Mouse (Mus musculus) megakaryocyte, embryonic 14.5 days (primary cell): Measurements from ENCODE around the gene Vmn2r103. TPM values are rescaled to one million over a fixed set of nuclear protein-coding genes. Genes with fewer than 3 reads are reported as not detected.

Experiments
- H3K27me3 ChIP-seq: replicated peaks from 2 replicates; pipeline ENCODE3; 2012; ENCODE audit warnings: inconsistent platforms
- H3K36me3 ChIP-seq: replicated peaks from 2 replicates; pipeline ENCODE3; 2012; ENCODE audit warnings: low read length, inconsistent platforms, mixed read lengths
- H3K4me1 ChIP-seq: 2 replicates; pipeline ENCODE4 v1.6.1; 2012; ENCODE audit warnings: inconsistent platforms
- H3K4me3 ChIP-seq: replicated peaks from 2 replicates; pipeline ENCODE3; 2012; ENCODE audit warnings: moderate library complexity, mild to moderate bottlenecking, inconsistent platforms
- H3K9me3 ChIP-seq: 2 replicates; pipeline ENCODE4 v1.6.1; 2012; ENCODE audit warnings: inconsistent platforms
- FLI1 ChIP-seq: IDR thresholded peaks from 2 replicates; pipeline ENCODE4 v1.6.1; 2012; ENCODE audit warnings: low read length, inconsistent platforms, mixed read lengths
- GATA1 ChIP-seq: IDR thresholded peaks from 3 replicates; pipeline ENCODE4 v1.6.1; 2012; ENCODE audit warnings: mixed read lengths, low read length, inconsistent platforms, borderline replicate concordance
- polyA plus RNA-seq: library from polyadenylated mRNA; stranded (reverse); fragments of >175 nt; gene quantifications from 2 replicates; pipeline ENCODE4 v1.2.3, GENCODE M21; 2012; ENCODE audit warnings: low replicate concordance; ENCODE audit not compliant: insufficient read depth

The Vmn2r103 gene
- polyA plus RNA-seq = not detected in 2 replicates

DNA sequence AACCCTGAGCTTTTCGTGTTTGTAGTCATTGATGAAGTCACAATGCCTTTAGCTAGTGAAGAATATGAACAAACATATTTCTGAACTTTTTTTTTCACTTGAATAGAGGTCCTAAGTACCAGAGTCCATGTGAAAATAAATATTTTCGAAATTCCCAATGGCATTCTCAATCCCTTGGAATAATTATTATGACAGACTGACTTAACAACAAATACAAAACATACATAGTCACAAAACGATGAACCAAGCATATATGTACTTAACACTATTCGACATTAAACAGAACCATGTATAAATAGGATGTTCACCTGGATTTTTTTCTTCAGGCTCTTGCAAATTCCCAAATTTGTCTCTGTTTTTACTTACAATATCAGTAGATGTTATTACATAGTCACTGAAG, at the start of gene Vmn2r103:
Gene Vmn2r103 (plus strand): TSS at position 301 of the 400 bp plus-strand sequence.
- no peak within 1 kb of the TSS for H3K4me3 ChIP-seq
- TF ChIP-seq FLI1 (no peak), GATA1 (no peak)
- H3K9me3 ChIP-seq = no peaks in the 10 kb centered on the region
- no peaks in the 10 kb centered on the region for H3K36me3 ChIP-seq
- no peaks in the 10 kb centered on the region for H3K4me1 ChIP-seq
- H3K27me3 ChIP-seq = no peaks in the 10 kb centered on the region

DNA sequence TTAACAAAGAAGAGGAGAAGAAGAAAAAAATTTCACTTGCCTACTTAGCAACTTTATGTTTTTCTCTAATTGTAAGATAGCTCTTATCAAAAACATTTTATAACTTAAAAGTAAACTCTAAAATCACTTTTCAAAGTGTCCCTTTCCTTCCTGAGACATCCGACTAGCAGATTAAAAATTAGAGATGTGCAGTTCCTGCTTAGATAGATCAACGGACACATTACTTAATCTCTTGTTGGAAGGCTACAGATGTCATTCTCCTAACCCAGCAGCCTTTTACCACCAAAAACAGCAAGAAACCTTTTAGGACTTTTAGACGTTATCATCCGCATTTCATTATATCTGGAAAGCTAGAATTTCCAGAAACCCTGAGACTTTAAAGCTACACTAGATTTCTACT, 5.8 kb downstream of the Vmn2r103 start:
- Histone ChIP-seq H3K4me3 (no peak overlapping the region), H3K36me3 (no peaks in the 10 kb centered on the region), H3K27me3 (no peaks in the 10 kb centered on the region), H3K9me3 (no peaks in the 10 kb centered on the region), H3K4me1 (no peaks in the 10 kb centered on the region)
- no peak for TF ChIP-seq FLI1
- no peak for TF ChIP-seq GATA1

DNA sequence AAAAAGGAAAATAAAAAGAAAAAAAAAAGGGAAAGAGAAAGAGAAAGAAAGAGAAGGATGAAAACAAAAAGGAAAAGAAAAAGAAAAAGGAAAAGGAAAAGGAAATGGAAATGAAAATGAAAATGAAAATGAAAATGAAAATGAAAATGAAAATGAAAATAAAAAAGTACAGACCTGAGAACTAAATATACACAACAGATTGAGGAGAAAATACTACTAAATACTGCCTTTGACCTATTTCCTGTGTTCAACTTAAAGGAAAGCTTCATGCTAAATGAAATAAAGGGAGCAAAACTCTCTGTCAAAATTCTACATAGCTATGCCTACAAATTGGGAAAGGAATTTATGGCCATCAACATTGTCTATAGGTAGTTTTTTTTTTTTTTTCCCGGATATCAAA, 16.1 kb downstream of the Vmn2r103 start:
- no peak overlapping the region for H3K4me3 ChIP-seq
- H3K27me3 ChIP-seq = no peaks in the 10 kb centered on the region
- H3K4me1 ChIP-seq = no peaks in the 10 kb centered on the region
- TF ChIP-seq GATA1 = no peak
- no peak for TF ChIP-seq FLI1
- no peaks in the 10 kb centered on the region for H3K36me3 ChIP-seq
- no peaks in the 10 kb centered on the region for H3K9me3 ChIP-seq

Other genes with a start within 250 kb of the Vmn2r103 start
- not detected in 2 replicates for gene Vmn2r101, start 196.1 kb upstream of the Vmn2r103 start, polyA plus RNA-seq
- 0.02 TPM in 1 of 2 replicates, not detected in the other for gene Vmn2r102, start 113.0 kb upstream of the Vmn2r103 start, polyA plus RNA-seq